Mouse (Mus musculus) C2C12 (cell line): ENCODE measurements around the gene Vti1a.

Source experiments
- CEBPB ChIP-seq: IDR thresholded peaks from one replicate; pipeline ENCODE4 v1.6.1; 2011; ENCODE audit warnings: low read depth, mild to moderate bottlenecking, control low read depth, moderate library complexity
- CTCF ChIP-seq: IDR thresholded peaks from one replicate; pipeline ENCODE4 v1.5.1; 2011; ENCODE audit not compliant: control insufficient read depth, insufficient read depth, insufficient read length
- FOSL1 ChIP-seq: IDR thresholded peaks from one replicate; pipeline ENCODE4 v1.8.0; 2011; ENCODE audit warnings: mild to moderate bottlenecking, low read length; ENCODE audit not compliant: poor library complexity, insufficient read depth, severe bottlenecking
- MAX ChIP-seq: IDR thresholded peaks from one replicate; pipeline ENCODE4 v1.6.1; 2011; ENCODE audit warnings: mild to moderate bottlenecking, control low read depth
- USF1 ChIP-seq: IDR thresholded peaks from one replicate; pipeline ENCODE4 v1.6.1; 2011; ENCODE audit warnings: low read depth, mild to moderate bottlenecking, control low read depth, moderate library complexity

GRCm38 (mm10) chr19:55548656-55549055 lies 232.6 kb downstream of the Vti1a start:
- TF ChIP-seq CTCF (no peak), MAX (no peak), CEBPB (peak; percentile 21), USF1 (no peak), FOSL1 (no peak)
